Mouse (Mus musculus) brain, embryonic 14.5 days (tissue): ENCODE data around the gene Gm27029. TPM values are rescaled to one million over a fixed set of nuclear protein-coding genes. Genes with fewer than 3 reads are reported as not detected.
"Not testable (repeated sequence)": the region's sequence is repeated elsewhere in the genome, so short reads cannot be mapped to it uniquely, and the experiment has no call there.

Experiments used
- DNase-seq: peaks from one replicate; pipeline ENCODE4 v3.0.0-alpha.2; 2011; ENCODE audit warnings: low read depth
- CTCF ChIP-seq: fragments of 200-500 bp; IDR thresholded peaks from 2 replicates; pipeline ENCODE4 v1.5.1; 2012; ENCODE audit warnings: inconsistent platforms, mild to moderate bottlenecking, moderate library complexity, borderline replicate concordance; ENCODE audit not compliant: insufficient read depth, insufficient read length; ENCODE audit errors: extremely low read depth
- POLR2A ChIP-seq: fragments of 200-500 bp; IDR thresholded peaks from 2 replicates; pipeline ENCODE4 v1.6.1; 2012; ENCODE audit warnings: mild to moderate bottlenecking, inconsistent platforms, borderline replicate concordance; ENCODE audit not compliant: poor library complexity, insufficient read depth, insufficient read length, severe bottlenecking; ENCODE audit errors: extremely low read depth
- polyA plus RNA-seq: library from polyadenylated mRNA; depleted of rRNA; stranded (reverse); fragments of >200 nt; gene quantifications from 2 replicates; pipeline ENCODE4 v1.2.3, GENCODE M21; 2012; rRNA removed

Gene Gm27029
- polyA plus RNA-seq = 3.6 and 3.9 TPM in 2 replicates

- peak; percentile 11 for DNase-seq
- no peak for TF ChIP-seq POLR2A
- TF ChIP-seq CTCF = no peak
Measured at GRCm38 (mm10) chr11:101424105-101424851, at the start of gene Gm27029. Gene Gm27029 (minus strand): TSS chr11:101424796.

- DNase-seq = no peak
- TF ChIP-seq CTCF (no peak), POLR2A (no peak)
Measured at GRCm38 (mm10) chr11:101474298-101474697, 49.7 kb upstream of the Gm27029 start.

- DNase-seq = not testable (repeated sequence)
Measured at GRCm38 (mm10) chr11:101473686-101474085, 49.1 kb upstream of the Gm27029 start.

- TF ChIP-seq POLR2A = no peak
- no peak for TF ChIP-seq CTCF
- no peak for DNase-seq
Measured at GRCm38 (mm10) chr11:101472336-101472735, 47.7 kb upstream of the Gm27029 start.

- no peak for TF ChIP-seq POLR2A
- TF ChIP-seq CTCF = no peak
- DNase-seq = no peak
Measured at GRCm38 (mm10) chr11:101471926-101472325, 47.3 kb upstream of the Gm27029 start.

GRCm38 (mm10) chr11:101470206-101470605, 45.6 kb upstream of the Gm27029 start:
- TF ChIP-seq CTCF (no peak), POLR2A (no peak)
- no peak for DNase-seq

- no peak for TF ChIP-seq POLR2A
- no peak for TF ChIP-seq CTCF
- no peak for DNase-seq
Measured at GRCm38 (mm10) chr11:101469155-101469554, 44.6 kb upstream of the Gm27029 start.

- no peak for DNase-seq
- TF ChIP-seq CTCF = no peak
- no peak for TF ChIP-seq POLR2A
Measured at GRCm38 (mm10) chr11:101468731-101469130, 44.1 kb upstream of the Gm27029 start.

- no peak for DNase-seq
- TF ChIP-seq POLR2A (no peak), CTCF (no peak)
Measured at GRCm38 (mm10) chr11:101468263-101468688, 43.7 kb upstream of the Gm27029 start.

GRCm38 (mm10) chr11:101467477-101468262, 43.1 kb upstream of the Gm27029 start:
- peak; percentile 88 for DNase-seq
- peak; percentile 35; the same call in 1 of the 2 replicates for TF ChIP-seq CTCF
- TF ChIP-seq POLR2A = peak; percentile 82

GRCm38 (mm10) chr11:101466552-101466950, 42.0 kb upstream of the Gm27029 start:
- not testable (repeated sequence) for DNase-seq

- TF ChIP-seq POLR2A (0 out of 2 replicates have a peak, but pooled peaks have one; percentile 18), CTCF (no peak)
- peak; percentile 89 for DNase-seq
Measured at GRCm38 (mm10) chr11:101465869-101466551, 41.4 kb upstream of the Gm27029 start, which contains the start of gene Vat1. Gene Vat1 (minus strand): TSS chr11:101466230.
